Mouse (Mus musculus): Measurements from ENCODE around the gene Rpl13a.

Rpl13a gene

DNA sequence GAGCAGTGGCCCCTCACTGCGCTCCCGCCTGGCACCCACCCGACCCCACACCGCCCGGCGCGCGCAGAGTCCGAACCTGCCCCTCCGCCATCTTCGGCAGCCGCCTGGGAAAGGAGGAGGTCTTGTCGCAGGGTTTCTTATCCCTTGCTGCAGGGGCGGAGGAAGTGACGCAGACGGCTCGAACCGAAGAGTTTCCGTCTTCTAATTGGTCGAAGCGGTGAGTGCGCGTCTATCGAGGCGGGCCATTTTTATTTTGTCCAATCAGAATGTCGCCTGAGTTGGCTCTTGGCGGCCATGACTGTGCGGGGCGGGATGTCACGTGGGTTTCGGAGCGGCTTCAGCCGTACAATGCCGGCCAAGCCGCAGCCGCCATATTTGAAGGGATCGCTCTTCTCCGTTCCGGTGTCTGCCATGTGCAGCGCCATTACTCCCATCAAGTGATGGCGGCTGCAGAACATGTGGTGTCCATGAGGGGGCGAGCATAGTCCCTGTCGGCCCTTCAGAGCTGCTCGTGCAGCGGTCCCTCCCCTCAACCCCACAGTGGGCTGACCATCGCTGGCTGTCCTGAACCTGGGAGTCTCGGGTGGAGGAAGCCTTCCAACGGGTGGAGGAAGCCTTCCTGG, at the start of gene Rpl13a:
Rpl13a (minus strand) TSS at position 138 of the 623 bp plus-strand sequence.
- DNase-seq (ENCODE audit: low read depth, low spot score), result peak; percentile 98

DNA sequence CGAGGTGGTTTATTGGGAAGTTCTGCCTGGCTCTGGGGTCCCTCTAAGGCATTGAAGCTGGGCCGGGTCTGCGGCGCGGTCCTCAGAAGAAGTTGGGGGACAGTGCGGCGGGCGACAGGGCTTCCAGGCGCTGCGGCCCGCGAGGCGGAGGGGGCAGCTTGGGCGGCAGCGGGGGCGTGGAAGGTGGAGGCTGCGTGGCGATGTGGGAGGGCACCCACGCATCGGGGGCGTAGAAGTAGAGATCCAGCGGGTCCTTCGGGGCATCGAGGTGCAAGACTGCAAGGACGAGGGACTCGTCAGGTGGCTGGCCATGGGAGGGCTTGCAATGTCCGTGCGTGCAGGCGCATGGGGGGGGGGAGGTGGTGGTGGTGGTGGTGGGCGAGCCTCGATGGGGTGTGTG, 47.8 kb upstream of the Rpl13a start:
- no peak for DNase-seq (ENCODE audit: low read depth, low spot score)

DNA sequence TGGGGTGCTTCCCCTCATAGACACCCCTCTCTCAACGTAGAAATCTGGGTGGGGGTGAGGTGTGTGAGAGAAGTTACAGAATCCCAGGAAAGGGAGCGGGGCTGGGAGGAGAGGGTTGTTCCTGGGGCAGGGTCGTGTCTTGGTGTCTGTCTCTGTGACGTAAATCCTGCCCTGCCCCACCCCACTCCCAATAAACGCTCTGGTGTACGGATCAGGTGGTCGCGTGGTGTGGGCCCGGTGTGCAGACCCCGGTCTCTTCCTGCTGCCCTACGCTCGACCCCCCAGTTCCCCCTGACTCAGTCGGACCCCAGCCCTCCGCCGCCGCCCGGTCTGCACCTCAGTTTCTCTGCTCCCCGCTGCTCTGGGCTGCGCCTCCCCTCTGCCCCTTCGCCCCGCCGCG, 47.4 kb upstream of the Rpl13a start:
- no peak for DNase-seq (ENCODE audit: low read depth, low spot score)

DNA sequence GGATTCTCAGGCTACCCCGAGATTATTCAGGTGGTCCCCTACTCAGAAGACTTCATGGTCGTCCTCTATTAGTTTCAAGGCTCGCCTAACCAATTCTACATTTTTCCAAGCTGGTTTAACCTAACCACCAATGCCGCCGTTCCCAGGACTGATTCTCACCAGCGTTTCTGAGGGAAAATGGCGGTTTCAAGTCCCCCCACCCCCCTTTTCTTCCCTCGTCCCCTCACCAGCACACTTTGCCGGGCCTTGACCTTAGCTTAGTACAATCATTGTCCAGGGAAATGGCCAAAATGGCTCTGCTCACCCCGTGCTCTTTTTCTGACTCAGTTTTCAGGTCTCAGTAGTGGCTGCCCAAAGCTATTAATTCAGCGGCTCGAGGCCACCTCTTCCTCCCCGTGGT, 46.8 kb upstream of the Rpl13a start:
- no peak for DNase-seq (ENCODE audit: low read depth, low spot score)

DNA sequence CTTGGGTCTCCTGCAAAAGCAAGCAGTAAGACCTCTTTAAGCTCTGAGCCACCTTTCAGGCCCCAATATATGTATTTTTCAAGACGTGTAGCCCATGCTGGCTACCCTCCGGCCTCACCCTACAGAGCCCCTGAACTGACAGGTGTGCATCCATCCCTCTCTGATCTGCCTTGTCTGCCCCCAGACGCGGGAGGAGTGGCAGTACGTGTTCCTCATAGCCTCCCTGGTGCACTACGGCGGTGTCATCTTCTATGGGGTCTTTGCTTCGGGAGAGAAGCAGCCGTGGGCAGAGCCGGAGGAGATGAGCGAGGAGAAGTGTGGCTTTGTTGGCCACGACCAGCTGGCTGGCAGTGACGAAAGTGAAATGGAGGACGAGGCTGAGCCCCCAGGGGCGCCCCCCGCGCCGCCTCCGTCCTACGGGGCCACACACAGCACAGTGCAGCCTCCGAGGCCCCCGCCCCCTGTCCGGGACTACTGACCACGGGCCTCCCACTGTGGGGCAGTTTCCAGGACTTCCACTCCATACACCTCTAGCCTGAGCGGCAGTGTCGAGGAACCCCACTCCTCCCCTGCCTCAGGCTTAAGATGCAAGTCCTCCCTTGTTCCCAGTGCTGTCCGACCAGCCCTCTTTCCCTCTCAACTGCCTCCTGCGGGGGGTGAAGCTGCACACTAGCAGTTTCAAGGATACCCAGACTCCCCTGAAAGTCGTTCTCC, 46.2 kb upstream of the Rpl13a start:
- no peak for DNase-seq (ENCODE audit: low read depth, low spot score)

DNA sequence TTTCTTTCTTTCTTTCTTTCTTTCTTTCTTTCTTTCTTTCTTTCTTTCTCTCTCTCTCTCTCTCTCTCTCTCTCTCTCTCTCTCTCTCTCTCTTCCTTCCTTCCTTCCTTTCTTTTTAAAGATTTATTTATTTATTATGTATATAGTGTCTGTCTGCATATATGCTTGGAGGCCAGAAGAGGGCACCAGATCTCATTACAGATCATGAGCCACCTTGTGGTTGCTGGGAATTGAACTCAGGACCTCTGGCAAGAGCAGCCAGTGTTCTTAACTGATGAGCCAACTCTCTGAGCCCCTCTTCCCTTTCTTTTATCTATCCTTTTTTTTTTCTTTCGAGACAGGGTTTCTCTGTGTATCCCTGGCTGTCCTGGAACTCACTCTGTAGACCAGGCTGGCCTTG, 45.2 kb upstream of the Rpl13a start:
- peak; percentile 61 for DNase-seq (ENCODE audit: low read depth, low spot score)

DNA sequence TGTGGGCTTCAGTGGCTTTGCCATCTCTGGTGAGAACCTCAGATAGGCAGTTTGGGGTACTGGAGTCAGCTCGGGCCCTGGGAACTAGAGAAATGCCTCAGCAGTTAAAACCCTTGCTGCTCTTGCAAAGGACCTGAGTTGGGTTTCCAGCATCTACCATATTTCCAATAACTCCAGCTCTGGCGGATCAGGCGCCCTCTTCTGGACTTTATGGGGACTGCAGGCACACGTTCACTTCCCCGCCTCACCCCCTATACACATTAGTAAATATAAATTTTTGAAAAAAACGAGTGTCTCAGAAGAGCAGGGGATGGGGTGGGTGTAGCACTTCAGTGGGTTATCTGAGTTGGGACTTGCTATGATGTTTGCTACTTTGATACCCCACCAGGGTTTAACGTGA, 44.4 kb upstream of the Rpl13a start:
- peak; percentile 32 for DNase-seq (ENCODE audit: low read depth, low spot score)

DNA sequence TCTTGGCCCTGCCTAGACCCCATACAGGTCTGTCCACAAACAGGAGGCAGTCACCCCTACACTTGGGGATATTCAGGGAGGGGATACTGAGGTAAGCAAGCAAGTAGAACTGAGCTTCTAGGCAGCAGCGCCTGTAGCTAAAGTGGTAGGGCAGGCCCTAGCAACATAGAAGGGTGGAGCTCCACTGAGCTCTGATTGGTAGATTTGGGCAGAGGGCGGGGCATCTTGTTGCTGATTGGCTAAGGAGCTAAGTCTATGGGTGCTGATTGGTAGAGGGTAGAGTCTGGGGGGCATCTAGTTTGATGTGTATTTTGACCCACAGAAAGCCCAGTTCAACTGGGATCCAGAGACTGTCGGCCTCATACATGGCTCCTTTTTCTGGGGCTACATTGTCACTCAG, 40.9 kb upstream of the Rpl13a start:
- DNase-seq (ENCODE audit: low read depth, low spot score), result no peak

DNA sequence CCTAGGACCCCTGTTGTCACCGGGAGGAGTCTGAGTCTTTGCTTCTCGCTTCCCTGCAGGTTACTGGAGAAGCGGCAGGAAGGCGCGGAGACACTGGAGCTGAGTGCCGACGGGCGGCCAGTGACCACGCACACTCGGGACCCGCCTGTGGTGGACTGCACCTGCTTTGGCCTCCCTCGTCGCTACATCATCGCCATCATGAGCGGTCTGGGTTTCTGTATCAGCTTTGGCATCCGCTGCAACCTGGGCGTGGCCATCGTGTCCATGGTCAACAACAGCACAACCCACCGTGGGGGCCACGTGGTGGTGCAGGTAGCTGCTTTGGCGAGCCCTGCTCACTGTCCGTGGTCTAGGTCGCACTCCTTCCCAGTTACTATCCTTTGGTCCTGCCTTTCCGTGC, 40.1 kb upstream of the Rpl13a start:
- DNase-seq (ENCODE audit: low read depth, low spot score), result no peak

DNA sequence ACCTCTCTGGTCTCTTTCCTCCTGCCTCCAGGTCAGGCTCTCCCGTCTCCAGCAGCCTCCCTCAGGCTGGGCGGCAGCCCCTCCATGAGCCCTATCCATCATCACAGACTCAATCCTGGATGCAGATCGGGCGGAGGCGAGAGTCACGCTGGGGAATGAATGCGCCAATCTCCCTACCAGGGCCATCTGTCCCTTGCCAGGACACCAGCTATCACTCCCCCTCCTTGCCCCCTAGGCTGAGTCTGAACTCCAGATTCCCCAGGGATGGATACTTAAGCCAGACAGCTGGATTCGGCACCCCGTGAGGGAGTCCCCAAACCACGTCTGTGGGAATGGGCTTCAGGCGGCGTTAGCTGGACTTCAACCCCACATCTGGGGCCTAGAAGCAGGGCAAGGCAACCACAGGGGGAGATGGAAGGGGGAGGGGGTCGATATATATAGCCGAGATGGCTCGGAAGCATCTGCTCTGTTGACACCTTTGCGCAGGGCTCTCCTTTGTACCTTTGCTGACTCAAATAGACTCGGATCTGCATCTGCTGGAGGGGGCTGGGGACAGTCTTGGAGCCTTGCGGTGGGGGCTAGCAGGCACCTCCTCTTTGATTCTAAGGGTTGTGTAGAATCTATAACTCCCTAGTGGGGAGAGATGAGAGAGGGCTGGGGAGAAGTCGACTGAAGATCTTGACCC, 39.3 kb upstream of the Rpl13a start:
- DNase-seq (ENCODE audit: low read depth, low spot score), result no peak

DNA sequence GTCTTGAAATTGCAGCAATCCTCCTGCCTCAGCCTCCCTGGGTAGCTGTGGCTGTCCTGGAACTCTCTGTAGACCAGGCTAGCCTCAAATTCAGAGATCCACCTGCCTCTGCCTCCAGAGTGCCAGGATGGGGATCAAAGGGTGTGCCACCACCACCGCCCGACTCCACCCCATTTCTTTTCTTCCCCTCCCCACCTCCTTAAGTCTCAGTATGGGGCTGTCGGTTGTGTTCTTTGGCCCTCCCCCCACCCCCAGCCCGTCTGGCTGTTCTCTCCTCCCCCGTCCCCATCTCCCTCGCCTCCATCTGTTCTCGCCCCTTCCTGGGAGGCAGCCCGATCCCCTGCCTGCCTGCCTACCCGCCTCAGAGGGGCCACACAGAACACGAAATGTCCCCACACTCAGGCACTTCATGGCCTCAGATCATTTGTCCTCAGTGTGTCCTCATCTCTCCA, 38.4 kb upstream of the Rpl13a start:
- DNase-seq (ENCODE audit: low read depth, low spot score), result no peak

DNA sequence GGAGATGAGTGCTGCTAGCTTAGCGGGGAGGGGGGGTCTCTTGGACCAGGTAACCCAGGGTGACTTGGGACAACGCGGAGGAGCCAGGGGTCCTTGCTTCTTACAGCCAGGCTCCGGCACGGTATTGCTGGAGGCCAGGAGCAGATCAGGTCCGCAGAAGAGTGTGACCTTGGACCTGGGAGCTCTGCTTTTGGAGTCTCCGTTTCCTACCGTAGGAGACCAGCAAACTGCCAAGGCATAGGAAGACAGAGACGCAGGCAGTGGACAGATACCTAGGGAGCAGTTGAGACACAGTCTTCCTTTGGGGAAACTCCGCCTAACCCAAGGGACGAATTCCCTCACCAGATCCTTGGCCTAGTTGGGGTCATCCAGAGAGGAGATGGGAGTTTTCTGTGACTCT, 37.1 kb upstream of the Rpl13a start:
- DNase-seq (ENCODE audit: low read depth, low spot score), result no peak

DNA sequence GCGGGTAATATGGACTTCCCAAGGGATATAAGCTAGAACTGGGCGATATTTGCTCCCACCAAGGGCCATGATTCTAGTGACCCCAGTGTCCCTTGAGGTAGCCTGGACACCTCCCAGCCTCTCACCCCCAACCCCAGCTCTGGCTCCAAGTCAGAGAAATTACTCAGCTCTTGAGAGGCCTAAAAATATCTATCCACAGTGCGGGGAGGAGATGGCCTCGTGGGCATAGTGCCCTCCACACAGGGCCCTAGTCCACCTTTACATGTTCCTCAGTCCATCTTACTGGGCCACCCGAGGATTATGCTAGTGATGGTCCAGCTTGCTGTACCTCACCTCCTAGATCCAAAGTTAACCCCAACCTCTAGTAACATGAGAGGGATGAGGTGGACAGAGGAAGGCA, 36.3 kb upstream of the Rpl13a start:
- no peak for DNase-seq (ENCODE audit: low read depth, low spot score)

DNA sequence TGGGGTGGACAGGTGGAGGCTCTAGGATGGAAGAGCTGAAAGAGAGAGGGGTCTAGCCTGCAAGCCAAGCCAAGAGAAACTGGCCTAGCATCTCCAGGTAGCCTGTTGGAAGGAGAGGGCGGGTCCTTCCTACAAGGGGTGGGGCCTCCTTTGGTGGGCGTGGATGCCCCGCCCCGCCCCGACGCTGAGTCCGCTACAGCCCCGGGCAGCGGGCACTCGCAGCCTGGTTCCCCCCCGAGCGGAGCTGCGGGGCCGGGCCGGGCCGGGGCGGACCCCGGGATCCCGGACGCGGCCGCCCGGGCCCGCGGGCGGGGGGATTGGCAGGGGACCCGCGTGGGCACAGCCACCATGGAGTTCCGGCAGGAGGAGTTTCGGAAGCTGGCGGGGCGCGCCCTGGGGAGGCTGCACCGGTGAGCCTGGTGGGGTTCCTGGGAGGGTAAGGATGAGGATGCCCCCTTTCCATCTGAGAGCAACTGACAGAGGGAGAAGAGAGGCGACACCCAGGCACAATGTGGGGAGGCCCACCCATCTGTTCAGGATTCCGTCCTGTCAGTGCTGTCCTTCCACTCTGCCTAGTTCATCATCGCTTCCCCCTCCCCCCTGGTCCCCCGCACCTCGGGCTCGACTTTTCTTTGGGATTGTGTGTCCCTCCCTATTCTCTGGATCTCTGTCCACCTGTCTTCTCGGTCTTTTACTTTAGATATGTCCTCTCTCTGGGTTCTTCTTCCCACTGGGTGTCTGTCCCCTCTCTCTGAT, 35.4 kb upstream of the Rpl13a start, which contains the start of gene Slc17a7:
Slc17a7 (plus strand) TSS at position 215 of the 756 bp plus-strand sequence.
- no peak for DNase-seq (ENCODE audit: low read depth, low spot score)

DNA sequence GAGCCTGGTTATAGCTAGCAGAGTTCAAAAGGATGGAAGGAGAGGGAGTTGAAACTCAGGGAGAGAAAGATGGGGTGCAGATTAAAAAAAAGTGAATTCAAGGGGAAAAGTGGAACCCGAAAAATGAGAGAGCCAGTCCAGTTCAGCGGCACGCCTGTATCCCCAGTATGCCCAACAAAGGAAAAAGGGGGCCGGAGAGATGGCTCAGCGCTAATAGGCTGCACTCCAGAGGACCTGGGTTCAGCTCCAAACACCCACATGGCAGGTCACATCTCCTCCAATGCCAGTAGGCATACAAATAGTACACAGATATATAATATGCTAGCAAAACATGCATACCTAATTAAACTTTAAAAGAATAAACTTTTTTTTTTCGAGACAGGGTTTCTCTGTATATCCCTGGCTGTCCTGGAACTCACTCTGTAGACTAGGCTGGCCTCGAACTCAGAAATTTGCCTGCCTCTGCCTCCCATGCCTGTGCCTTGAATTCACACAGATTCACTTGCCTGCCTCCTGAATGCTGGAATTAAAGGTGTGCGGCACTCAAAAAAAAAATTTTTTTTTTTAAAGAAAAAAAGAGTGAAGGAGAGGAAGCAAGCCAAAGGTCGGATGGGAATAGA, 34.5 kb upstream of the Rpl13a start:
- no peak for DNase-seq (ENCODE audit: low read depth, low spot score)

DNA sequence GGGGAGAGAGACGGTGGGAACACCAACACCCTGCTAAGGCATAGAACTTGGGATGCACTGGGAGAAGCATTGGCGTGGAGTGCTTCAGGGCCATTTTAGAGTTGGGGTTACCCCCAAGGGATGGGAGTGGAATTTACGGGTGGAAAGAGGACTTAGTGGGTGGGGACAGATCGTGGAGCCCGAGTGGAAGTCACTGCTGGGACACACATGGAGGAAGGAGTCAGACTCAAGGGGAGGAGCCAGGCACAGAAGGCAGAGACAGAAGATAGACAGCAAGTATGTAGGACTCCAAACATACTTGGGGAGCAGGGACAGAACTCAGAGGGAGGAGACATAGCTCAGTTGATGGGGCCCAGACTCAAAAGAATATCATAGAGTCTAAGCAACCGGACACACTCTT, 34.0 kb upstream of the Rpl13a start:
- DNase-seq (ENCODE audit: low read depth, low spot score), result peak; percentile 11

DNA sequence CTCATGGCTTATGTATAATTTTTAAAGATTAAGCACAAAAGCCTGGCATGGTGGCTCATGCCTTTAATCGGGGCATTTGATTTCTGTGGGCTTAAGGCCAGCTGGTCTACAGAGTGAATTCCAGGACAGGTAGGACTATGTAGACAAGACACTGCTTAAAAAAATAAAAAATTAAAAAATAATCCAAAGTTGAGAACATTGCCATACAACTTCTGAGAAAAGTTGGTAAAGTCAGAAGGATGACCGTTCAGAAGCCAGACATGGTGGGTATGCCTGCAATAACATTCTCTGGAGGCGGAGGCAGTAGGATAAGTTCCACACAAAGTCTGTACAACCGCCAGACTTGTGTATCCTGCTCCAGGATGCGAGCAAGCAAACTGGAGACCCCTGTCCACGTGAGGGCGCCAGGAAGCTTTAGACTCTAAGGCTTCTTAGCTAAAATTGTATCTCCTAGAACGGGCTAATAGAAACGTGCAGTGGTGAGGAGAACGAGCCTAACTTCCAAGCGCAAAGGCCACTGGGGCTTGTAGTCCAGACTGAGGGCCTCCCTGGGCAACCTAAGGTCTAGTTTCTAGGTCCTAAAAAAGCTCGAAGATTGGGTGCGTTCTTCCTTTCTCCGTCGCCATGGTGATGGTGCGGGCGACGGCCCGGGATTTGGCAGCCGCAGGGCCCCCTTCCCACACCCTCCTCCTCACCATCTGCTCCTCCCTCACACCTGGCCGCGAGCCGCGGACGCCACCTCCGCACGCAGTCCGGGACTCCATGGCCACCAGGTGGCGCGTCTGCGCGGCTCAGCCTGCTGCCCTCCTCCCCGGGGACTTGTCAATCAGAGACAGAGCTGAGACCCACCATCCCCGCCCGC, 33.3 kb upstream of the Rpl13a start:
- peak; percentile 89 for DNase-seq (ENCODE audit: low read depth, low spot score)

DNA sequence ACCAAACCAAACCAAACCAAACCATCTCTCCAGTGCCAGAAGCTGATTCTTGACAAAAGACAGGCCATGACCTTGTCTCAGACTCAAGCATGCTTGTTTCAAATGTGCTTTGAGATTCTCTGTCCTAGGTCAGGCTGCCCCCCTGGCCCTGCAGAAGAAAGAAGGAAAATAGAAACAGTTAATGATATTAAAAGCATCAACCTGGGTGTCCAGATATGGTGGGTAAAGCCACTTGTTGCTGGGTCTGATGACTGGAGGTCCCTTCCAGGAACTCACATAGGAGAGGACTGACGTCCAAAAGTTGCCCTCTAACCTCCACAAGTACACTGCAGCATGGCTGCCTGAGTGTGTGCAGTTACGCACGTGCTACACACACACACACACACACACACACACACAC, 32.3 kb upstream of the Rpl13a start:
- DNase-seq (ENCODE audit: low read depth, low spot score), result no peak

DNA sequence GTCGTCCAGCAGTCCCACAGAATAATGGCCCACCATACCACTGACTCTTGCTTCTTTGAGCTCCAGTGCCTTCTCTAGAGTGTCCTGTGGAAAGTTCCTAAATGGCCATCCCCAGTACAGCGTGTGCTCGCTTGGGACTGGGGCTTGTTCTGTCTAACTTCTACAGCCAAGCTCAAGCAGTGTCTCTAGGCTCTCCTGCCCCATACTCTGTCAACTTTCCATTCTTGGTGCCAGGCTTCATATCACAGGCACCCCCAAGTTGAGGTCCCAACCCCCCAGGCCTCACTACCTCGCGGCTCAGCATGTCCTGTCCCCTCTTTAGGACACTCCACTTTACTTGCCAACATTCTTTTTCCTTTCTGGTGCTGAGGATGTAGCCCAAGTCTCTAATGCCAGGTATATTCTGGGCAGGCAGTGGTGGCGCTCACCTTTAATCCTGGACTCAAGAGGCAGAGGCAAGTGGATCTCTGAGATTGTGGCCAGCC, 31.8 kb upstream of the Rpl13a start:
- DNase-seq (ENCODE audit: low read depth, low spot score), result no peak

DNA sequence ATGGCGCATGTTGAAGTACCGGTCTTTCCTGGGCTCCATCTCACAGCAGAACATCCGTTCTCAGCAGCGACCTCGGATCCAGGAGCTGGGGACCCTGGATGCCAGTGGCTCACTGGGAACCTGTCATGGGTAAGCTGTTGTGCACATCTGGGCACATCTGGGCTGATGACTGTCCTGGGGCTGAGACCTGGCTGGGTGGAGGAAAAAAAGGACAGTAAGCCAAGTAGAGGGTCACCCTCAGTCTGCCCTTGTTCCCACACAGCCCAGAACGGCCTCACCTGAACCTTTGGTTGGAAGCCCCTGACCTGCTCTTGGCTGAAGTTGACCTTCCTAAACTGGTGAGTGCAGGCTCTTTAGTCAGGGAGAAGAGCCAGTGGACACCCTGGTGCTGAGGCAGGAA, 30.4 kb upstream of the Rpl13a start:
- no peak for DNase-seq (ENCODE audit: low read depth, low spot score)

DNA sequence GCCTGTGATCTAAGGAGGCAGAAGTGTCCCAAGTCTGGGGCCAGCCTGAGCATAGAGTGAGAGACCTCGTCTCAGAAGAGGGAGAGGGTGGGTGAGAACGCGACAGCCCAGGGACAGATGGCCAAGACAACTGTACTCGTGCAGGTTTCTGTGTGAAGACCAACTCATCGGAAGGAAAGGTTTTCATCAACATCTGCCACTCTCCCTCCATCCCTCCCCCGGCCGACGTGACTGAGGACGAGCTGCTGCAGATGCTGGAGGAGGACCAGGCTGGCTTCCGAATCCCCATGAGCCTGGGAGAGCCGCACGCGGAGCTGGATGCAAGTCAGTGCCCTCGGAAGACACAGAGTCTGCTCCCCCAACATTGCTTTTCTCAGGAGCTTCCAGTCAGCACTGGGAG, 28.9 kb upstream of the Rpl13a start:
- no peak for DNase-seq (ENCODE audit: low read depth, low spot score)
